Mouse (Mus musculus): Measurements from ENCODE around the gene Maml2. TPM values are rescaled to one million over a fixed set of nuclear protein-coding genes. Genes with fewer than 3 reads are reported as not detected.
"Not testable (repeated sequence)": the region's sequence is repeated elsewhere in the genome, so short reads cannot be mapped to it uniquely, and the experiment has no call there.

The Maml2 gene
- polyA plus RNA-seq, 1 experiment from 2014 or later: 10.7 TPM

- H3K36me3 ChIP-seq (ENCODE audit: control insufficient read depth, insufficient read depth, low read length): no peaks in the 10 kb centered on the region
- 70% methylated on average over 4 of the region's 4 CpGs for WGBS
- no peaks in the 10 kb centered on the region for H3K9me3 ChIP-seq (ENCODE audit: control insufficient read depth, low read length)
- no peaks in the 10 kb centered on the region for H3K4me1 ChIP-seq (ENCODE audit: control insufficient read depth, insufficient read depth, low read length)
- H3K4me2 ChIP-seq (replicated peaks; ENCODE audit: low read depth, low read length): no peak overlapping the region
- no peak for ATAC-seq (ENCODE audit: low FRiP score, low TSS enrichment)
- no peak overlapping the region for H3K9ac ChIP-seq (ENCODE audit: low read depth, low read length)
- no peak overlapping the region for H3K4me3 ChIP-seq (ENCODE audit: low read length)
- H3K27ac ChIP-seq (ENCODE audit: low read depth, low read length): no peak overlapping the region
- no peaks in the 10 kb centered on the region for H3K27me3 ChIP-seq (ENCODE audit: control insufficient read depth, insufficient read depth, low read length)
Measured at GRCm38 (mm10) chr9:13704917-13705316, 407.2 kb downstream of the Maml2 start.

- Histone ChIP-seq H3K36me3 (ENCODE audit: control insufficient read depth, insufficient read depth, low read length) (no peaks in the 10 kb centered on the region), H3K4me3 (ENCODE audit: low read length) (no peak overlapping the region), H3K9ac (ENCODE audit: low read depth, low read length) (no peak overlapping the region), H3K4me1 (ENCODE audit: control insufficient read depth, insufficient read depth, low read length) (no peaks in the 10 kb centered on the region), H3K27ac (ENCODE audit: low read depth, low read length) (no peak overlapping the region), H3K27me3 (ENCODE audit: control insufficient read depth, insufficient read depth, low read length) (no peaks in the 10 kb centered on the region), H3K4me2 (replicated peaks; ENCODE audit: low read depth, low read length) (no peak overlapping the region), H3K9me3 (ENCODE audit: control insufficient read depth, low read length) (no peaks in the 10 kb centered on the region)
- ATAC-seq (ENCODE audit: low FRiP score, low TSS enrichment): no peak
- WGBS: 44% methylated on average over 3 of the region's 3 CpGs
Measured at GRCm38 (mm10) chr9:13707066-13707555, 409.4 kb downstream of the Maml2 start.

GRCm38 (mm10) chr9:13709436-13709835 lies 411.7 kb downstream of the Maml2 start:
- Histone ChIP-seq H3K4me2 (replicated peaks; ENCODE audit: low read depth, low read length) (no peak overlapping the region), H3K9me3 (ENCODE audit: control insufficient read depth, low read length) (no peaks in the 10 kb centered on the region), H3K27me3 (ENCODE audit: control insufficient read depth, insufficient read depth, low read length) (no peaks in the 10 kb centered on the region), H3K9ac (ENCODE audit: low read depth, low read length) (no peak overlapping the region), H3K27ac (ENCODE audit: low read depth, low read length) (no peak overlapping the region), H3K36me3 (ENCODE audit: control insufficient read depth, insufficient read depth, low read length) (no peaks in the 10 kb centered on the region), H3K4me3 (ENCODE audit: low read length) (no peak overlapping the region), H3K4me1 (ENCODE audit: control insufficient read depth, insufficient read depth, low read length) (no peaks in the 10 kb centered on the region)
- ATAC-seq (ENCODE audit: low FRiP score, low TSS enrichment): no peak
- WGBS: 86% methylated on average over 5 of the region's 5 CpGs

GRCm38 (mm10) chr9:13715891-13716290 lies 418.1 kb downstream of the Maml2 start:
- not testable (repeated sequence) for ATAC-seq (ENCODE audit: low FRiP score, low TSS enrichment); H3K4me3 ChIP-seq (ENCODE audit: low read length); H3K9ac ChIP-seq (ENCODE audit: low read depth, low read length); H3K9me3 ChIP-seq (ENCODE audit: control insufficient read depth, low read length); H3K36me3 ChIP-seq (ENCODE audit: control insufficient read depth, insufficient read depth, low read length); H3K4me1 ChIP-seq (ENCODE audit: control insufficient read depth, insufficient read depth, low read length); H3K27ac ChIP-seq (ENCODE audit: low read depth, low read length); H3K27me3 ChIP-seq (ENCODE audit: control insufficient read depth, insufficient read depth, low read length)
- peak overlapping the region; percentile 12; the same call in 1 of the 2 replicates for H3K4me2 ChIP-seq (replicated peaks; ENCODE audit: low read depth, low read length)
- WGBS: 77% methylated on average over 2 of the region's 2 CpGs

- Histone ChIP-seq H3K9ac (ENCODE audit: low read depth, low read length) (no peak overlapping the region), H3K27me3 (ENCODE audit: control insufficient read depth, insufficient read depth, low read length) (no peaks in the 10 kb centered on the region), H3K4me3 (ENCODE audit: low read length) (no peak overlapping the region), H3K9me3 (ENCODE audit: control insufficient read depth, low read length) (no peaks in the 10 kb centered on the region), H3K4me1 (ENCODE audit: control insufficient read depth, insufficient read depth, low read length) (no peaks in the 10 kb centered on the region), H3K4me2 (replicated peaks; ENCODE audit: low read depth, low read length) (peak overlapping the region; percentile 12; the same call in 1 of the 2 replicates), H3K27ac (ENCODE audit: low read depth, low read length) (no peak overlapping the region), H3K36me3 (ENCODE audit: control insufficient read depth, insufficient read depth, low read length) (no peaks in the 10 kb centered on the region)
- ATAC-seq (ENCODE audit: low FRiP score, low TSS enrichment): peak; percentile 62
- WGBS: 27% methylated on average over 8 of the region's 8 CpGs
Measured at GRCm38 (mm10) chr9:13716316-13717099, 418.8 kb downstream of the Maml2 start.

GRCm38 (mm10) chr9:13748404-13748797 lies 450.6 kb downstream of the Maml2 start, which contains the start of gene Mtmr2:
TSS of gene Mtmr2 (plus strand) at chr9:13748410.
- 50% methylated on average over 2 of the region's 2 CpGs for whole genome bisulfite sequencing

GRCm38 (mm10) chr9:13748798-13749674 lies 451.3 kb downstream of the Maml2 start:
- Histone ChIP-seq H3K4me2 (replicated peaks; ENCODE audit: low read depth, low read length) (peak overlapping the region; percentile 66), H3K9me3 (ENCODE audit: control insufficient read depth, low read length) (peaks cover 7% of the 10 kb centered on the region; the same call in 1 of the 2 replicates), H3K4me1 (ENCODE audit: control insufficient read depth, insufficient read depth, low read length) (0 out of 2 replicates have a peak, but pooled peaks cover 4% of the 10 kb centered on the region), H3K36me3 (ENCODE audit: control insufficient read depth, insufficient read depth, low read length) (no peaks in the 10 kb centered on the region), H3K27ac (ENCODE audit: low read depth, low read length) (peak overlapping the region; percentile 86), H3K9ac (ENCODE audit: low read depth, low read length) (peak overlapping the region; percentile 93), H3K27me3 (ENCODE audit: control insufficient read depth, insufficient read depth, low read length) (no peaks in the 10 kb centered on the region), H3K4me3 (ENCODE audit: low read length) (peak overlapping the region; percentile 88)
- ATAC-seq (ENCODE audit: low FRiP score, low TSS enrichment): peak; percentile 99
- under 1% methylated on average over 49 of the region's 60 CpGs for WGBS

More at GRCm38 (mm10) chr9:13748404-13748797, 450.6 kb downstream of the Maml2 start, which contains the start of gene Mtmr2:
- H3K4me3 ChIP-seq (ENCODE audit: low read length): peak within 1 kb of the TSS; percentile 88
- peak within 1 kb of the TSS; percentile 86 for H3K27ac ChIP-seq (ENCODE audit: low read depth, low read length)
- H3K4me2 ChIP-seq (replicated peaks; ENCODE audit: low read depth, low read length): peak within 1 kb of the TSS; percentile 66
- H3K27me3 ChIP-seq (ENCODE audit: control insufficient read depth, insufficient read depth, low read length): no peaks in the 10 kb centered on the region
- H3K9ac ChIP-seq (ENCODE audit: low read depth, low read length): peak within 1 kb of the TSS; percentile 93
- H3K9me3 ChIP-seq (ENCODE audit: control insufficient read depth, low read length): peaks cover under 1% of the 10 kb centered on the region; the same call in 1 of the 2 replicates
- no peaks in the 10 kb centered on the region for H3K36me3 ChIP-seq (ENCODE audit: control insufficient read depth, insufficient read depth, low read length)
- no peak for ATAC-seq (ENCODE audit: low FRiP score, low TSS enrichment)
- H3K4me1 ChIP-seq (ENCODE audit: control insufficient read depth, insufficient read depth, low read length): 0 out of 2 replicates have a peak, but pooled peaks cover 4% of the 10 kb centered on the region

- H3K4me2 ChIP-seq (replicated peaks; ENCODE audit: low read depth, low read length): peak overlapping the region; percentile 66
Measured at GRCm38 (mm10) chr9:13749675-13749998, 451.9 kb downstream of the Maml2 start.

More at GRCm38 (mm10) chr9:13749675-13749998, 451.9 kb downstream of the Maml2 start:
- Histone ChIP-seq H3K4me1 (ENCODE audit: control insufficient read depth, insufficient read depth, low read length) (0 out of 2 replicates have a peak, but pooled peaks cover 4% of the 10 kb centered on the region), H3K36me3 (ENCODE audit: control insufficient read depth, insufficient read depth, low read length) (no peaks in the 10 kb centered on the region), H3K9ac (ENCODE audit: low read depth, low read length) (peak overlapping the region; percentile 93), H3K27me3 (ENCODE audit: control insufficient read depth, insufficient read depth, low read length) (no peaks in the 10 kb centered on the region), H3K4me3 (ENCODE audit: low read length) (peak overlapping the region; percentile 88), H3K27ac (ENCODE audit: low read depth, low read length) (peak overlapping the region; percentile 86), H3K9me3 (ENCODE audit: control insufficient read depth, low read length) (peaks cover 7% of the 10 kb centered on the region; the same call in 1 of the 2 replicates)
- 0 out of 2 replicates have a peak, but pooled peaks have one; percentile 1 for ATAC-seq (ENCODE audit: low FRiP score, low TSS enrichment)
- 4% methylated on average over 7 of the region's 7 CpGs for WGBS
